Mouse (Mus musculus): ENCODE measurements around the gene Crebl2. TPM values are rescaled to one million over a fixed set of nuclear protein-coding genes. Genes with fewer than 3 reads are reported as not detected.

Gene Crebl2
- polyA plus RNA-seq, 1 experiment from 2014 or later = 3.3 TPM

- Histone ChIP-seq H3K4me2 (ENCODE audit: low read depth, low read length) (peak overlapping the region; percentile 94), H3K27me3 (ENCODE audit: control insufficient read depth, insufficient read depth, low read depth, low read length) (no peaks in the 10 kb centered on the region), H3K4me1 (ENCODE audit: control insufficient read depth, low read depth, low read length) (peaks cover 25% of the 10 kb centered on the region), H3K4me3 (ENCODE audit: low read depth, low read length) (peak overlapping the region; percentile 85), H3K9me3 (replicated peaks; ENCODE audit: control insufficient read depth, low read length) (no peaks in the 10 kb centered on the region), H3K27ac (ENCODE audit: low read length) (peak overlapping the region; percentile 38; the same call in 1 of the 2 replicates), H3K9ac (ENCODE audit: low read depth, low read length) (peak overlapping the region; percentile 81), H3K36me3 (ENCODE audit: control insufficient read depth, insufficient read depth) (no peaks in the 10 kb centered on the region)
- WGBS (ENCODE audit: insufficient replicate concordance) = 39% methylated on average over 21 of the region's 21 CpGs
- no peak for ATAC-seq (ENCODE audit: low read depth)
These were observed 36.7 kb upstream of the Crebl2 start for GRCm38 (mm10) chr6:134793046-134793806.

GRCm38 (mm10) chr6:134793911-134794520, 35.9 kb upstream of the Crebl2 start:
- Histone ChIP-seq H3K27me3 (ENCODE audit: control insufficient read depth, insufficient read depth, low read depth, low read length) (no peaks in the 10 kb centered on the region), H3K36me3 (ENCODE audit: control insufficient read depth, insufficient read depth) (no peaks in the 10 kb centered on the region), H3K4me1 (ENCODE audit: control insufficient read depth, low read depth, low read length) (peaks cover 23% of the 10 kb centered on the region), H3K9ac (ENCODE audit: low read depth, low read length) (peak overlapping the region; percentile 14), H3K4me2 (ENCODE audit: low read depth, low read length) (peak overlapping the region; percentile 94), H3K4me3 (ENCODE audit: low read depth, low read length) (peak overlapping the region; percentile 30), H3K27ac (ENCODE audit: low read length) (peak overlapping the region; percentile 4; the same call in 1 of the 2 replicates), H3K9me3 (replicated peaks; ENCODE audit: control insufficient read depth, low read length) (no peaks in the 10 kb centered on the region)
- ATAC-seq (ENCODE audit: low read depth) = no peak
- WGBS (ENCODE audit: insufficient replicate concordance) = 12% methylated on average over 21 of the region's 21 CpGs

- Histone ChIP-seq H3K4me3 (ENCODE audit: low read depth, low read length) (no peak overlapping the region), H3K4me2 (ENCODE audit: low read depth, low read length) (no peak overlapping the region), H3K9ac (ENCODE audit: low read depth, low read length) (no peak overlapping the region), H3K27ac (ENCODE audit: low read length) (no peak overlapping the region), H3K36me3 (ENCODE audit: control insufficient read depth, insufficient read depth) (no peaks in the 10 kb centered on the region), H3K9me3 (replicated peaks; ENCODE audit: control insufficient read depth, low read length) (no peaks in the 10 kb centered on the region), H3K27me3 (ENCODE audit: control insufficient read depth, insufficient read depth, low read depth, low read length) (no peaks in the 10 kb centered on the region), H3K4me1 (ENCODE audit: control insufficient read depth, low read depth, low read length) (peaks cover 15% of the 10 kb centered on the region)
- ATAC-seq (ENCODE audit: low read depth) = no peak
- WGBS (ENCODE audit: insufficient replicate concordance) = 48% methylated on average over 10 of the region's 10 CpGs
These were observed 33.7 kb upstream of the Crebl2 start for GRCm38 (mm10) chr6:134796297-134796696.

- Histone ChIP-seq H3K36me3 (ENCODE audit: control insufficient read depth, insufficient read depth) (no peaks in the 10 kb centered on the region), H3K4me1 (ENCODE audit: control insufficient read depth, low read depth, low read length) (no peaks in the 10 kb centered on the region), H3K4me2 (ENCODE audit: low read depth, low read length) (no peak overlapping the region), H3K9me3 (replicated peaks; ENCODE audit: control insufficient read depth, low read length) (no peaks in the 10 kb centered on the region), H3K4me3 (ENCODE audit: low read depth, low read length) (no peak overlapping the region), H3K27me3 (ENCODE audit: control insufficient read depth, insufficient read depth, low read depth, low read length) (no peaks in the 10 kb centered on the region; the same call in 1 of the 2 replicates), H3K9ac (ENCODE audit: low read depth, low read length) (no peak overlapping the region), H3K27ac (ENCODE audit: low read length) (no peak overlapping the region)
- WGBS (ENCODE audit: insufficient replicate concordance) = 75% methylated on average over 1 of the region's 1 CpGs
- no peak for ATAC-seq (ENCODE audit: low read depth)
These were observed 28.5 kb upstream of the Crebl2 start for GRCm38 (mm10) chr6:134801483-134801882.

GRCm38 (mm10) chr6:134802641-134803043, 27.3 kb upstream of the Crebl2 start:
- Histone ChIP-seq H3K4me3 (ENCODE audit: low read depth, low read length) (no peak overlapping the region), H3K27ac (ENCODE audit: low read length) (no peak overlapping the region), H3K9me3 (replicated peaks; ENCODE audit: control insufficient read depth, low read length) (no peaks in the 10 kb centered on the region), H3K36me3 (ENCODE audit: control insufficient read depth, insufficient read depth) (no peaks in the 10 kb centered on the region), H3K27me3 (ENCODE audit: control insufficient read depth, insufficient read depth, low read depth, low read length) (no peaks in the 10 kb centered on the region; the same call in 1 of the 2 replicates), H3K9ac (ENCODE audit: low read depth, low read length) (no peak overlapping the region), H3K4me1 (ENCODE audit: control insufficient read depth, low read depth, low read length) (no peaks in the 10 kb centered on the region), H3K4me2 (ENCODE audit: low read depth, low read length) (no peak overlapping the region)
- peak; percentile 80 for ATAC-seq (ENCODE audit: low read depth)
- WGBS (ENCODE audit: insufficient replicate concordance) = 52% methylated on average over 9 of the region's 9 CpGs

GRCm38 (mm10) chr6:134804736-134805277, 25.1 kb upstream of the Crebl2 start:
- H3K4me2 ChIP-seq (ENCODE audit: low read depth, low read length) = no peak overlapping the region
- no peaks in the 10 kb centered on the region for H3K9me3 ChIP-seq (replicated peaks; ENCODE audit: control insufficient read depth, low read length)
- H3K27me3 ChIP-seq (ENCODE audit: control insufficient read depth, insufficient read depth, low read depth, low read length) = no peaks in the 10 kb centered on the region; the same call in 1 of the 2 replicates
- H3K4me1 ChIP-seq (ENCODE audit: control insufficient read depth, low read depth, low read length) = no peaks in the 10 kb centered on the region
- no peaks in the 10 kb centered on the region for H3K36me3 ChIP-seq (ENCODE audit: control insufficient read depth, insufficient read depth)
- H3K9ac ChIP-seq (ENCODE audit: low read depth, low read length) = no peak overlapping the region
- no peak for ATAC-seq (ENCODE audit: low read depth)
- WGBS (ENCODE audit: insufficient replicate concordance) = 72% methylated on average over 5 of the region's 5 CpGs
- no peak overlapping the region for H3K27ac ChIP-seq (ENCODE audit: low read length)
- H3K4me3 ChIP-seq (ENCODE audit: low read depth, low read length) = no peak overlapping the region

- Histone ChIP-seq H3K27ac (ENCODE audit: low read length) (no peak overlapping the region), H3K4me2 (ENCODE audit: low read depth, low read length) (no peak overlapping the region), H3K27me3 (ENCODE audit: control insufficient read depth, insufficient read depth, low read depth, low read length) (no peaks in the 10 kb centered on the region; the same call in 1 of the 2 replicates), H3K9me3 (replicated peaks; ENCODE audit: control insufficient read depth, low read length) (no peaks in the 10 kb centered on the region), H3K4me1 (ENCODE audit: control insufficient read depth, low read depth, low read length) (no peaks in the 10 kb centered on the region), H3K9ac (ENCODE audit: low read depth, low read length) (no peak overlapping the region), H3K4me3 (ENCODE audit: low read depth, low read length) (no peak overlapping the region), H3K36me3 (ENCODE audit: control insufficient read depth, insufficient read depth) (no peaks in the 10 kb centered on the region)
- 45% methylated on average over 6 of the region's 6 CpGs for WGBS (ENCODE audit: insufficient replicate concordance)
- ATAC-seq (ENCODE audit: low read depth) = no peak
These were observed 23.8 kb upstream of the Crebl2 start for GRCm38 (mm10) chr6:134806130-134806529.

GRCm38 (mm10) chr6:134807091-134807490, 22.9 kb upstream of the Crebl2 start:
- Histone ChIP-seq H3K9ac (ENCODE audit: low read depth, low read length) (no peak overlapping the region), H3K4me1 (ENCODE audit: control insufficient read depth, low read depth, low read length) (no peaks in the 10 kb centered on the region), H3K27ac (ENCODE audit: low read length) (no peak overlapping the region), H3K4me2 (ENCODE audit: low read depth, low read length) (no peak overlapping the region), H3K9me3 (replicated peaks; ENCODE audit: control insufficient read depth, low read length) (no peaks in the 10 kb centered on the region), H3K4me3 (ENCODE audit: low read depth, low read length) (no peak overlapping the region), H3K36me3 (ENCODE audit: control insufficient read depth, insufficient read depth) (no peaks in the 10 kb centered on the region), H3K27me3 (ENCODE audit: control insufficient read depth, insufficient read depth, low read depth, low read length) (no peaks in the 10 kb centered on the region; the same call in 1 of the 2 replicates)
- no peak for ATAC-seq (ENCODE audit: low read depth)
- WGBS (ENCODE audit: insufficient replicate concordance) = 47% methylated on average over 1 of the region's 2 CpGs

- Histone ChIP-seq H3K4me1 (ENCODE audit: control insufficient read depth, low read depth, low read length) (no peaks in the 10 kb centered on the region), H3K27me3 (ENCODE audit: control insufficient read depth, insufficient read depth, low read depth, low read length) (no peaks in the 10 kb centered on the region; the same call in 1 of the 2 replicates), H3K9ac (ENCODE audit: low read depth, low read length) (no peak overlapping the region), H3K9me3 (replicated peaks; ENCODE audit: control insufficient read depth, low read length) (no peaks in the 10 kb centered on the region), H3K36me3 (ENCODE audit: control insufficient read depth, insufficient read depth) (no peaks in the 10 kb centered on the region), H3K4me2 (ENCODE audit: low read depth, low read length) (no peak overlapping the region), H3K4me3 (ENCODE audit: low read depth, low read length) (no peak overlapping the region), H3K27ac (ENCODE audit: low read length) (no peak overlapping the region)
- no peak for ATAC-seq (ENCODE audit: low read depth)
- WGBS (ENCODE audit: insufficient replicate concordance) = 80% methylated on average over 11 of the region's 11 CpGs
These were observed 22.2 kb upstream of the Crebl2 start for GRCm38 (mm10) chr6:134807794-134808193.

Measured in liver, embryonic 16.5 days (tissue).